Mouse (Mus musculus) forebrain, embryonic 14.5 days (tissue): ENCODE results near the gene Slc25a3. TPM values are rescaled to one million over a fixed set of nuclear protein-coding genes. Genes with fewer than 3 reads are reported as not detected.
A peak's percentile ranks its signal among the peaks of the same experiment; 100 is the strongest.

Source experiments
- ATAC-seq: fragments of 200-750 bp; cut with Nextera tagmentation; 2 replicates; pipeline ENCODE4 v1.8.0; 2017; ENCODE audit warnings: mild to moderate bottlenecking, moderate library complexity
- DNase-seq: peaks from one replicate; pipeline ENCODE4 v3.0.0-alpha.2; 2015; ENCODE audit warnings: low spot score
- H3K27ac ChIP-seq: fragments of 300-500 bp; sonication (generic); 2 replicates; pipeline ENCODE4 v1.5.1; 2014; ENCODE audit warnings: low read depth, mild to moderate bottlenecking, control low read depth, low read length, moderate library complexity
- H3K27me3 ChIP-seq: fragments of 300-500 bp; sonication (generic); replicated peaks from 2 replicates; pipeline ENCODE4 v1.6.1; 2014; ENCODE audit warnings: low read length, control low read depth, mixed read lengths; ENCODE audit not compliant: control insufficient read depth, insufficient read depth
- H3K36me3 ChIP-seq: fragments of 300-500 bp; sonication (generic); 2 replicates; pipeline ENCODE4 v1.6.1; 2014; ENCODE audit warnings: low read length, control low read depth; ENCODE audit not compliant: control insufficient read depth, insufficient read depth
- H3K4me1 ChIP-seq: fragments of 300-500 bp; sonication (generic); 2 replicates; pipeline ENCODE4 v1.6.1; 2014; ENCODE audit warnings: antibody characterized with exemption, low read length, control low read depth; ENCODE audit not compliant: control insufficient read depth, insufficient read depth
- H3K4me2 ChIP-seq: fragments of 300-500 bp; sonication (generic); 2 replicates; pipeline ENCODE4 v1.6.1; 2014; ENCODE audit warnings: mild to moderate bottlenecking, control low read depth, low read length
- H3K4me3 ChIP-seq: fragments of 300-500 bp; sonication (generic); 2 replicates; pipeline ENCODE4 v1.5.1; 2014; ENCODE audit warnings: low read depth, low read length, control low read depth
- H3K9ac ChIP-seq: fragments of 300-500 bp; sonication (generic); 2 replicates; pipeline ENCODE4 v1.6.1; 2014; ENCODE audit warnings: mild to moderate bottlenecking, low read length, control low read depth, moderate library complexity
- H3K9me3 ChIP-seq: fragments of 300-500 bp; sonication (generic); replicated peaks from 2 replicates; pipeline ENCODE4 v1.6.1; 2016; ENCODE audit warnings: low read length, control low read depth, mixed read lengths; ENCODE audit not compliant: control insufficient read depth
- WGBS: fragments of 180-500 bp; shearing (Covaris S2); extraction: QIAGEN DNeasy Blood & Tissue Kit; methylation state at CpG from one replicate; pipeline ENCODE4 v1.1.7; 2014; 5-methylcytosine and 5-hydroxymethylcytosine counted together
- polyA plus RNA-seq: library from polyadenylated mRNA; unstranded; fragments of >200 nt; fragmentation: Nextera tagmentation; extraction: Ambion mirVana; gene quantifications from 2 replicates; pipeline ENCODE4 v1.2.1, GENCODE M21; 2014

The Slc25a3 gene
- polyA plus RNA-seq, 1 experiment from 2014 or later: 493 TPM

- 96% methylated on average over 7 of the region's 7 CpGs for WGBS
- Histone ChIP-seq H3K4me1 (no peaks in the 10 kb centered on the region), H3K4me2 (no peak overlapping the region), H3K27me3 (no peaks in the 10 kb centered on the region), H3K9ac (no peak overlapping the region), H3K36me3 (peaks cover 44% of the 10 kb centered on the region), H3K27ac (no peak overlapping the region), H3K9me3 (no peaks in the 10 kb centered on the region), H3K4me3 (no peak overlapping the region)
- ATAC-seq (no peak), DNase-seq (no peak)
These were observed 21.6 kb upstream of the Slc25a3 start for GRCm38 (mm10) chr10:91145413-91145812.

GRCm38 (mm10) chr10:91143313-91144230, 19.7 kb upstream of the Slc25a3 start:
- H3K9me3 ChIP-seq: no peaks in the 10 kb centered on the region
- 78% methylated on average over 18 of the region's 18 CpGs for WGBS
- DNase-seq: no peak

GRCm38 (mm10) chr10:91142654-91143191, 18.9 kb upstream of the Slc25a3 start:
- Histone ChIP-seq H3K4me1 (no peaks in the 10 kb centered on the region), H3K4me2 (no peak overlapping the region), H3K36me3 (peaks cover 22% of the 10 kb centered on the region), H3K9ac (no peak overlapping the region), H3K4me3 (no peak overlapping the region), H3K27me3 (no peaks in the 10 kb centered on the region), H3K9me3 (no peaks in the 10 kb centered on the region), H3K27ac (no peak overlapping the region)
- 73% methylated on average over 10 of the region's 10 CpGs for WGBS
- ATAC-seq: no peak
- DNase-seq: no peak

More at GRCm38 (mm10) chr10:91143313-91144230, 19.7 kb upstream of the Slc25a3 start:
- Histone ChIP-seq H3K4me2 (no peak overlapping the region), H3K4me3 (no peak overlapping the region), H3K9ac (no peak overlapping the region), H3K27ac (no peak overlapping the region), H3K27me3 (no peaks in the 10 kb centered on the region), H3K4me1 (no peaks in the 10 kb centered on the region), H3K36me3 (peaks cover 25% of the 10 kb centered on the region)
- ATAC-seq: no peak

GRCm38 (mm10) chr10:91141564-91141963, 17.7 kb upstream of the Slc25a3 start:
- Histone ChIP-seq H3K9me3 (no peaks in the 10 kb centered on the region), H3K36me3 (peaks cover 12% of the 10 kb centered on the region), H3K27ac (no peak overlapping the region), H3K27me3 (no peaks in the 10 kb centered on the region), H3K4me2 (no peak overlapping the region), H3K4me3 (no peak overlapping the region), H3K9ac (no peak overlapping the region), H3K4me1 (no peaks in the 10 kb centered on the region)
- peak; percentile 61 for ATAC-seq
- 23% methylated on average over 2 of the region's 2 CpGs for WGBS
- peak; percentile 77 for DNase-seq

- no peak for DNase-seq
- H3K36me3 ChIP-seq: no peaks in the 10 kb centered on the region
- 94% methylated on average over 14 of the region's 14 CpGs for whole genome bisulfite sequencing
- no peak overlapping the region for H3K9ac ChIP-seq
- no peaks in the 10 kb centered on the region for H3K4me1 ChIP-seq
- no peak for ATAC-seq
- no peaks in the 10 kb centered on the region for H3K9me3 ChIP-seq
- no peak overlapping the region for H3K27ac ChIP-seq
- H3K4me2 ChIP-seq: no peak overlapping the region
- H3K4me3 ChIP-seq: no peak overlapping the region
- no peaks in the 10 kb centered on the region for H3K27me3 ChIP-seq
These were observed 15.4 kb upstream of the Slc25a3 start for GRCm38 (mm10) chr10:91139148-91139766.

GRCm38 (mm10) chr10:91138317-91138716, 14.5 kb upstream of the Slc25a3 start:
- Histone ChIP-seq H3K4me2 (no peak overlapping the region), H3K9ac (no peak overlapping the region), H3K36me3 (no peaks in the 10 kb centered on the region), H3K27me3 (no peaks in the 10 kb centered on the region), H3K4me1 (no peaks in the 10 kb centered on the region), H3K9me3 (no peaks in the 10 kb centered on the region), H3K4me3 (no peak overlapping the region), H3K27ac (no peak overlapping the region)
- no peak for DNase-seq
- ATAC-seq: no peak
- WGBS: 81% methylated on average over 3 of the region's 3 CpGs

GRCm38 (mm10) chr10:91137400-91137799, 13.5 kb upstream of the Slc25a3 start:
- Histone ChIP-seq H3K4me1 (no peaks in the 10 kb centered on the region), H3K9me3 (no peaks in the 10 kb centered on the region), H3K9ac (no peak overlapping the region), H3K4me2 (no peak overlapping the region), H3K36me3 (no peaks in the 10 kb centered on the region), H3K27ac (no peak overlapping the region), H3K27me3 (no peaks in the 10 kb centered on the region), H3K4me3 (no peak overlapping the region)
- no peak for DNase-seq
- WGBS: 75% methylated on average over 9 of the region's 9 CpGs
- ATAC-seq: no peak

GRCm38 (mm10) chr10:91135302-91135972, 11.6 kb upstream of the Slc25a3 start:
- Histone ChIP-seq H3K4me2 (no peak overlapping the region), H3K36me3 (no peaks in the 10 kb centered on the region), H3K9ac (no peak overlapping the region), H3K4me3 (no peak overlapping the region), H3K9me3 (no peaks in the 10 kb centered on the region), H3K27me3 (no peaks in the 10 kb centered on the region), H3K27ac (no peak overlapping the region), H3K4me1 (no peaks in the 10 kb centered on the region)
- ATAC-seq (peak; percentile 74), DNase-seq (peak; percentile 66)
- 38% methylated on average over 7 of the region's 7 CpGs for WGBS
